Mouse (Mus musculus) c-Kit-positive CD71-negative TER-119-negative erythroid progenitor cells, embryonic 14.5 days (primary cell): ENCODE data around the gene Postn.

Experiments
- DNase-seq: peaks from one replicate; pipeline ENCODE4 v3.0.0-alpha.2; 2013; ENCODE audit warnings: low read depth

Gene Postn

DNA sequence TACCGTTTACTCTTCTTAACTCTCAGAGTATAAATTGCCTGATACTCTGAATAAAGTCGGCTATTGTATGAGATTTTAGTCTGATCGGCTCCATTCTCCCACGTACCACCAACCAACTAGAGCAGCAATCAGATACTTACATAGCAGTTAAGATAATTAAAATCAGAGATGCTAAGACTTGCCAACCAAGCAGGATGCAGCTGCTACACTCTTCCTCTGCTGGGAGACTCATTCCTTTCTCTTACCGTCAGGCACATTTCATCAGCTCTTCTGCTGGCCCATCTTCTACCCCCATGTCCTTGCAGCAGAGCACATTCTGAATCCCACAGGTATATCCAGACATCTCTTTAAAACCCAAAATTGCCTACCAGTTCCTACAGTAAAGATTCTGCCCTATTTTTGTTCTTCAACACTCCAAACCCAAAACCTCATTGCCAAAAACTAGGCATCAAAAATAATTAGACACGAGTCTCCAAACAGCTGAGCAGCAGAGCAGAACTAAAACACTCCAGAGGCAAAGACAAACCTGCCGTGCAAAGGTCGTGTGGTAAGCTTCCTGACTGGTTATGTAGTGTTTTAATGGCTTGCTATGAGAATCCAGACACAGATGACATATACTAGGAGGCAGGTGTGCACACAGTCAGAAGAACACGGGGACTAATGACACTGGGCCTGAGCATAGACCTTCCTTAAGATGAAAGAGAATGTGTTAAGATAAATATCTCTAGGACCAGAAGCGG is 59.5 kb downstream of the Postn start:
- no peak for DNase-seq

DNA sequence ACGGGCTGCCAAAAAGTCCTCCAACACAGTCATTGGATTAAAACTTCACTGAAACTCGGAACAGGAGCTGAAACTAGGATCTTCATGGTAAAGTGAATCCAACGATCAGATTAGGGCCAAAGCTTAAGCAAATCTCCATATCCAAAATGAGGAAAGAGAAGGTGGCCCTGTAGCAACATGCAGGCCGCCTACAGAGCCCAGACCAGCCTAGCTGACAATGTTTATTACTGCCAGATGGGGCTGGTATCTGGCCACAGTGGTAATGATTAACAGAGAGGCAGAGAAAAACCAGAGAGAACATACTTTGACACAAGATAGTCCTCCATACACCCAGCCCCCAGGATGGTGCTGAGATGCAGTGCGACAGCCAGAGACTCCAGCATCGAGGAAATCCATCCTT is 60.1 kb downstream of the Postn start:
- DNase-seq: no peak

DNA sequence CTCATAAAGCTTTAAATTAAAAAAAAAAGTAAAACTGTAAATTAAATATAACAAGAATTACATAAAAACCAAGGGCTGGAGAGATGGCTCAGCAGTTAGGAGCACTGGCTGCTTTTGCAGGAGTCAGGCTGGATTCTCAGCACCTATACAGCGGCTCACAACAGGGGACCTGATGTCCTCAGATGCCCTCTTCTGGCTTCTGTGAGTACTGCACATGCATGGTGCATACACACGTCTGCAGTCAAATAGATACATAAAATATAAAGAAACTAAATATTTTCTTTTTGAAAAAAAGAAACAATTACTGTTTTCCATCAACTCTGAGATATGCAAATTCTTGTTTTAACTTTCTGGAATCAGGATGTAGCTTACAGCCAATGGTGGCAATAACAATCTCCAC is 60.8 kb downstream of the Postn start:
- DNase-seq: no peak

DNA sequence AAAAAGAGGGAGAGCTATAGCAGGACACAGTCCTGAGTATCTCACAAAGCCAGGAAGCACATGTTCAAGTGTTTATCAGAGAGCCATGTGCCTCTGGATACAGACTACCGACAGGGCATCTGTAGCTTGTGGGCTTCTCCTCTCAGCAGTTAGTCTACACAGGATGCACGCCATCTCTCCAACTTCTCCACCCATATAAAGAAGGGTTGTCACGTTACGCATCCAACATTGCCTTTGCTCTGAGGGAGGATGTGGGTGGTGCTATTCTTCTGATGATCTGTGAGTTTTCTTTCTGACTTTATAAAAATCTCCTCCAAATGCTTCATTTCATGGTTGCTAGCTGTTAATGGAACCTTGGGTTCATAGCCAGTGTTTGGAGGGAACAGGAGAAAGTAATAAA is 63.2 kb downstream of the Postn start:
- no peak for DNase-seq

DNA sequence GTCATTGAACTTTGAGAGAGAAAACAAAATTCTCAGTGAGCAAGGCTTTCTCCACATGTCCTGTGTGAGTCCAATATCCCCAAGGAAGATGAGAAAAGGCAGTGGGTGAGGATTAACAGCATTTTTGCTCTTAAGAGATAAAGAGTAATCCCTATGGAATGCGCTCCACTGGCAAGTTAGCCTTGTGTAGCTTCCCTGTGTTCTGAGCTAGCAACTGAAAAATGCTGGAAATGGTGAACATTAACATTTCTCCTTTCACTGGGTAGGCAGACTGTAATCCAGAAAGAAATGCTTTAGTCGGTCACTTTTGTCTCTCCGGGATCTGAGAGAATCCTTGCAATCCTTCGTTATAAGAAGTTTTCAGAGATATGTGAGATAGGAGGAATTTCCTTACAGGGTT is 70.8 kb downstream of the Postn start:
- no peak for DNase-seq

DNA sequence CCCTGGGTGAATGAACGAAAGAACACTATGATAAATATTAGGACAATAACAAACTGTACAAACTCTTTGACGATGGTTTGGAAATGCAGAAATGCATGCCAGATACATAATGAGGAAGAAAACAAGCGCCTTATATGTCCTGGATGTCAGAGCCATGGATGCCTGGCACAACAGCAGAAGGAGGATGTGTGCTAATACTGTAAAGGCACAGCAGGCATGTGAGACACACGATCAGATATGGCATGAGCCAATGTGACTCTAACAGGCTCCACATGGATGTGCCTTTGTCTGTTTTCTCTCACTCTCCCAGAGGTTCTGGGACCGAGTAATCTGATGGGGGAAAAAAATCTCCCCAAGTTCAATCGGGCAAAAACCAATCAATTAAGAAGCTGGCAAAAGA is 71.3 kb downstream of the Postn start:
- no peak for DNase-seq

DNA sequence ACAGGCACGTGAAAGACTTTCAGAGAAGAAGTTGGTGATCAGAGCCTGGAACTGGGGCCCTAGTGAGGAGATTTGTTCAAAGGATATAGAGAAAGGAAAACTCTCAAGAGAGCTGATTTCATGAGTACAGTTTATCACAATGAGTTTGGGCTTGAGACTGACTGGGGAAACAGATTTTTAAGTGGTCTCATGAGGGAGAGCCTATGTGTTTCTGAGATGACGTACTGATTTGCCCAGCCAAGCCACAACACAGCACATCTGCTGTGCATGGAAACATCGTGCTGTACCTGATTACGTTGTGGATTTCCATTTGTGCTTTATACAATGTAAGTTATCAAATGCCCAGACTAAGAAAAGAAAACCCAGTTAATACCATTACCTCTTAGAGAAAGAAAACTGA is 71.7 kb downstream of the Postn start:
- no peak for DNase-seq

DNA sequence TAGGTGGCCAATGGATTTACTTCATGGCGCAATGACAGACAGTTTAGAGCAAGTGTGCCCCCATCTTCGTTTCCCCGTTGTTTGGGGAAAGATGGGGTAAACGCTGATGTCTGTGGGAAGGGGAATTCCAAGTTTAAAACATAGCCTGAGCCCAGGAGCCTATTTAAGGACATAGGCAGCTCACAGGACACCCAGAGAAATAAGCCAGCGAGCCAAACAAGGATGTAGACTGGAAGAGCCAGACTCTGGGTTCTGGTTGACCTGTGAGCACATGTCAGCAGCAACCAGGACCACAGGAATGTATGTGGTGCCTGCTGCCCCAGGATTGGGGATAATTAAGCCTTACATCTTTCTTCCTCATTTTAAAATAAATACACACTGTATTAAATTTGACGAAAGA is 73.7 kb downstream of the Postn start:
- DNase-seq: no peak

DNA sequence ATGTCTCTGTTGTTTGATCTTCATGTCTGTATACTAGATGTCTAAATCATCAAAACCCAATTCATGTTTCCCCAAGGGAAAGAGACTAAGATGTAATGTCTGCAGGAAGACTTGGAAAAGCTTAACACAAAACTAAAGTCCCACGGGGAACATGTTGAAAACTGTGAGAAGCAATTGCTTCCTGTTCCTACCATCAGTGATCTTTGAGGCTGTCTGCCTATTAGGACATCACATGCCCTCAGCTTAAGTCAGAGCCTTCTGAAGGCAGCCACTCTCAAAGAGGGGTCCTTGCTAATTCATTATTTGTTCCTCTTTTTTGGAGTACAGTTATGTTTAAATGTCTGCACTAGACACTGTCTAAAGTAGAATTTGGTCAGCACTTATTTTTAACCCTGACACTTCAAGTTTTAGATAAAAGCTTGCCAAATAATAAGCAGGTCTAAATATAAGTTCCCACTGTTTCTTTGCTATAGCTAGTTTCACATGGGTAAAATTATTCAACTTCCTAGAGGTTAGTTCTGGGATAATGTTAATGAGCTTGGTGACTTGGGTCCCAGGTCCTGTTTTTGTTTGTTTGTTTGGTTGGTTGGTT is 75.6 kb downstream of the Postn start:
- no peak for DNase-seq
